Mouse (Mus musculus) heart, embryonic 14.5 days (tissue): Measurements from ENCODE around the gene Rflna. TPM values are rescaled to one million over a fixed set of nuclear protein-coding genes. Genes with fewer than 3 reads are reported as not detected.
A peak's percentile ranks its signal among the peaks of the same experiment; 100 is the strongest.

Experiments
- ATAC-seq: fragments of 200-750 bp; cut with Nextera tagmentation; 2 replicates; pipeline ENCODE4 v1.8.0; 2017; ENCODE audit warnings: low read depth, moderate TSS enrichment; ENCODE audit not compliant: insufficient number of reproducible peaks, insufficient read depth, low FRiP score
- H3K27ac ChIP-seq, 2 experiments: fragments of 200-500 bp in 1 of 2; fragments of 300-500 bp in 1 of 2; sonication (generic) in 1 of 2; replicated peaks in 1 of 2; 2 replicates each; pipeline ENCODE4 v1.5.1; 2012 to 2014; ENCODE audit warnings: low read depth in 2 of 2, low read length in 2 of 2, control low read depth in 1 of 2, mild to moderate bottlenecking in 1 of 2, mixed read lengths in 1 of 2; ENCODE audit not compliant: control insufficient read depth in 1 of 2, insufficient read depth in 1 of 2
- H3K27me3 ChIP-seq: fragments of 300-500 bp; sonication (generic); 2 replicates; pipeline ENCODE4 v1.6.1; 2014; ENCODE audit warnings: mild to moderate bottlenecking, low read length, control low read depth; ENCODE audit not compliant: control insufficient read depth, insufficient read depth
- H3K36me3 ChIP-seq: fragments of 300-500 bp; sonication (generic); 2 replicates; pipeline ENCODE4 v1.6.1; 2014; ENCODE audit warnings: mild to moderate bottlenecking, control low read depth, low read length, mixed read lengths; ENCODE audit not compliant: control insufficient read depth, insufficient read depth
- H3K4me1 ChIP-seq, 2 experiments: fragments of 200-500 bp in 1 of 2; fragments of 300-500 bp in 1 of 2; sonication (generic) in 1 of 2; 2 replicates each; pipeline ENCODE4 v1.6.1; 2012 to 2014; ENCODE audit warnings: low read length in 2 of 2, control low read depth in 1 of 2, mixed read lengths in 1 of 2; ENCODE audit not compliant: control insufficient read depth in 2 of 2, insufficient read depth in 2 of 2
- H3K4me2 ChIP-seq: fragments of 300-500 bp; sonication (generic); 2 replicates; pipeline ENCODE4 v1.6.1; 2014; ENCODE audit warnings: mild to moderate bottlenecking, low read length
- H3K4me3 ChIP-seq, 2 experiments: fragments of 200-500 bp in 1 of 2; fragments of 300-500 bp in 1 of 2; sonication (generic) in 1 of 2; 2 replicates each; pipeline ENCODE4 v1.5.1; 2012 to 2014; ENCODE audit warnings: low read length in 2 of 2, mild to moderate bottlenecking in 2 of 2, control low read depth in 1 of 2, low read depth in 1 of 2, moderate library complexity in 1 of 2; ENCODE audit not compliant: control insufficient read depth in 1 of 2, insufficient read depth in 1 of 2
- H3K9ac ChIP-seq: fragments of 300-500 bp; sonication (generic); 2 replicates; pipeline ENCODE4 v1.6.1; 2014; ENCODE audit warnings: mild to moderate bottlenecking, low read length
- H3K9me3 ChIP-seq: fragments of 300-500 bp; sonication (generic); 2 replicates; pipeline ENCODE4 v1.6.1; 2016; ENCODE audit warnings: low read length, control low read depth; ENCODE audit not compliant: control insufficient read depth
- WGBS: fragments of 180-500 bp; shearing (Covaris S2); extraction: QIAGEN DNeasy Blood & Tissue Kit; methylation state at CpG from one replicate; pipeline ENCODE4 v1.1.7; 2014; 5-methylcytosine and 5-hydroxymethylcytosine counted together
- polyA plus RNA-seq: library from polyadenylated mRNA; unstranded; fragments of >200 nt; fragmentation: Nextera tagmentation; extraction: Ambion mirVana; gene quantifications from 2 replicates; pipeline ENCODE4 v1.2.1, GENCODE M21; 2014

Rflna gene
- polyA plus RNA-seq, 1 experiment from 2014 or later: 1.3 TPM

DNA sequence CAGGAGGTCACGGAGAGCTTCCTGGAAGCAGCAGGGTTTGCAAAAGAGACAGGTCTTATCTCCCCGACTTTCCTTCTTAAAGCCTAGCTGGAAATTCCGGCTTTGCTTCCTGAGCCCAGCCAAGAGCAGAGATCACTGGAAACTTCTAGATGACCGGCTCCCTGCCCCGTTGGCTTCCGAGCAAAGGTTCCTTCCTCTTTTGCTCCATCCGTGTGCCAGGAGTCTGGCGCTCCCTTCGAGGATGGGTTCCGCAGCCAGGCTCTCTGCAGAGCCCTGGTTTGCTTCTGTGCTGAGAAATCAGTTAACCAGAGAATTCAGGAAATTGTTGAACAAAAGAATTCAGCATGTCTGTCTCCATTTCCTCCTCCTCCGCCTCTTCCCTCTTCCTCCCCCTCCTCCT is 10.1 kb upstream of the Rflna start:
- Histone ChIP-seq H3K9me3 (no peaks in the 10 kb centered on the region), H3K36me3 (no peaks in the 10 kb centered on the region), H3K9ac (no peak overlapping the region), H3K4me2 (no peak overlapping the region), H3K4me3 (no peak overlapping the region), H3K27ac (peak overlapping the region; percentile 65 to 69), H3K4me1 (peaks cover 6 to 8% of the 10 kb centered on the region in 2 experiments), H3K27me3 (no peaks in the 10 kb centered on the region)
- ATAC-seq: no peak
- 53% methylated on average over 11 of the region's 11 CpGs for whole genome bisulfite sequencing

DNA sequence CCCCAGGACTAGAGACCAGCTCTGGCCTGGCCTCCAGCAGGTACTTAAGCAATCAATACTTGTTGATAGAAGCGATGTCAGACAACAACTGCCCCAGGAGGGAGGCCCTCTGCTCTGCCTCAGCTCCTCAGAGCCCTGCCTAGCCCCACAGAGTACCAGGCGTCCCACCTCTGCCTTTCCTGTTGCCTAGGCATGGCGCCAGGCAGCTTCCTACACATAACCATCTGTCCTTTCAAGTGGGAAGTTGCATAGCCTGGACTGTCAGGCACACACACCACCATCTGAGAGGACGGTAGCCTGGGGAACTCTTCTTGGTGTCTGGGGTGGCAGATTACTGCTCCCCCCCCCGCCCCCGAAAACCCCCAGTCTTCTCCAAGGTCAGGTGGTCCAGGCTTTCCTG is 6.2 kb upstream of the Rflna start:
- Histone ChIP-seq H3K27me3 (peaks cover 2% of the 10 kb centered on the region; the same call in 1 of the 2 replicates), H3K9ac (no peak overlapping the region), H3K9me3 (no peaks in the 10 kb centered on the region), H3K27ac (no peak overlapping the region), H3K36me3 (no peaks in the 10 kb centered on the region), H3K4me2 (no peak overlapping the region), H3K4me1 (peaks cover 0 to 3% of the 10 kb centered on the region in 2 experiments; a peak in 1 of 4 replicates), H3K4me3 (no peak overlapping the region)
- ATAC-seq: no peak
- 49% methylated on average over 6 of the region's 6 CpGs for WGBS

DNA sequence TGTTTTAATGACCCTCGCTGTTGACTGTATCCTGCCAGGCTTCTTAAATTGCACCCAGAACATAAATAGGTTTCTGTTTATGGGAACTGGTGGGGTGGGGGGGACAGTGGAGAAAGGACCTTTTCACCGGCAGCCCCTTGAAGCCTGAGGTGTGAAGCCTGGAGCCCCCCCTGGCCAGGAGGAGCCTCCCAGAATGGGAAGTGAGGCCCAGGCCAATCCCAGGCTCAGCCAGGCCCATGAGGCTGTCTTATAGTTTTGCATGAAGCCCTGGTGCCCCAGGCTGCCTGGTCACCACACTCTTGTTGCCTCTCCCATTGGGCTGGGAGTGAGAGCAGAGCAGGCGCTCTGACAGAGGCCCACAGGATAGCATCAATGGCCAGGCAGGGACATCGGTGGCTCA is 5.1 kb upstream of the Rflna start:
- Histone ChIP-seq H3K27ac (no peak overlapping the region), H3K9me3 (no peaks in the 10 kb centered on the region), H3K27me3 (peaks cover 13% of the 10 kb centered on the region), H3K9ac (no peak overlapping the region), H3K4me3 (no peak overlapping the region), H3K4me1 (peaks cover 0 to 1% of the 10 kb centered on the region in 2 experiments; a peak in 1 of 4 replicates), H3K4me2 (no peak overlapping the region), H3K36me3 (no peaks in the 10 kb centered on the region)
- no peak for ATAC-seq
- 92% methylated on average over 4 of the region's 4 CpGs for WGBS

GRCm38 (mm10) chr5:125000756-125001250 is 2.2 kb upstream of the Rflna start:
- H3K4me2 ChIP-seq: no peak overlapping the region
- no peak for ATAC-seq
- WGBS: 81% methylated on average over 10 of the region's 10 CpGs

DNA sequence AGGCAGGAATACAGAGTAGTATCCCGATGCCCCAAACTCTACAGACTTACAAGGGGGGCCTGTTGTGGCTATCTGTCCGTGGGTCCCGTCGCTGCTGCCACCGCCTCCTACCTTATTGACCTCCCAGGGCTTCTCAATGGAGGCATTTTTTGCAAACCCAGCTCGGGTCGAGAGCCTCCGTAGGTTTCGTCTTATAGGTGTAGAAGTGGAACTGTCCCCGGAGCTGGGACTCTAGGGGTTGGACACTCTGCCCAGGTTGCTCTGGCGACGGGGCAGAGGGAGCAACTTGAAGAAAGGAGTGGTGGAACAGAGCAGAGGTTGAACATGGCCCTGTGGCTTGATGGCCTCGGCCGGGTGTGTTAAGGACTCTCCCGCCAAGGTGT is 843 bp downstream of the Rflna start:
- ATAC-seq: no peak
- H3K4me2 ChIP-seq: peak overlapping the region; percentile 70
- H3K9ac ChIP-seq: peak overlapping the region; percentile 66; the same call in 1 of the 2 replicates
- peak overlapping the region; percentile 27 to 39 for H3K4me3 ChIP-seq
- WGBS: 15% methylated on average over 15 of the region's 15 CpGs
- H3K27ac ChIP-seq: no peak overlapping the region
- peaks cover 18 to 33% of the 10 kb centered on the region in 2 experiments for H3K4me1 ChIP-seq
- no peaks in the 10 kb centered on the region for H3K9me3 ChIP-seq
- peaks cover 34% of the 10 kb centered on the region for H3K27me3 ChIP-seq
- H3K36me3 ChIP-seq: 0 out of 2 replicates have a peak, but pooled peaks cover 1% of the 10 kb centered on the region

More at GRCm38 (mm10) chr5:125000756-125001250, 2.2 kb upstream of the Rflna start:
- Histone ChIP-seq H3K27me3 (peaks cover 34% of the 10 kb centered on the region), H3K4me3 (no peak overlapping the region), H3K27ac (no peak overlapping the region), H3K9me3 (no peaks in the 10 kb centered on the region), H3K4me1 (peaks cover 8 to 17% of the 10 kb centered on the region in 2 experiments), H3K36me3 (no peaks in the 10 kb centered on the region), H3K9ac (no peak overlapping the region)

DNA sequence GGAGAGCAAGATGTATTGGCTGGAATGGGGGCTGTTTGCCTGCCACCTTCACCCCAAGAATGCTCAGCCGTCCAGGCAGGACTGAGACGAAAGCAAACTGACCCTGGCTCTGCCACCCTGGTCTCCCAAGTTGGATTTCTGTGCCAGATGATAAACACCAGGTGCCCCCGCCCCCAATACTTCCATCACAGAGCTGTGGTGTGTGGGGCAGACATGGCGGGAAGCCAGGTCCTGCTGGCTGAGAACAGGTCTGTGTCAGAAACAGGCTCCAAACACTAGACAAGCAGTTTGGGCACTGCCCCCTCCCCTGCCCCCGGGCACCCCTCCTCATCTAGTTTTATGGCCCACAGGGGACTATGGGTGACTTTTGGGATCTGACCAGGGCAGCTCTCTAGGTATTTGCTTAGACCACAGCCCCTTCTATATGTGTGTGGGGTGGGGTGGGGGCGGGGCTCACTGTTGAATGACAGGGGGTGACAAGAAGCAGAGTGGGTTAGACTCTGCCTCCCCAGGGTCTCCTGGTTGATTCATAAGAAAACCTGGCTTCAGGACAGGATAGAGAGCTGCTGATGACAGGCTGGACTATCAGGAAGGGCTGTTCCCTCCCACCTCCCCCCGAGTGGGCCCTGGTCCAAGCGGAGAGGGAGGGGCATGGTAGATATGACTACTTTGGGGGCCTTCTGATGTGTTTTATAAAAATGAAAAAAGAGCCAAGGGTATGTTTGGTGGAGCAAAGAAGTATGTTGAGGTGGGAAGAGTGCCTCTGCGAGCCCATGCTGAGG is 3.0 kb downstream of the Rflna start:
- peaks cover 34% of the 10 kb centered on the region for H3K27me3 ChIP-seq
- H3K4me3 ChIP-seq: no peak overlapping the region
- H3K4me1 ChIP-seq: peaks cover 18 to 40% of the 10 kb centered on the region in 2 experiments
- peak overlapping the region in 1 of 2 experiments; percentile 34; a peak in 1 of 4 replicates for H3K27ac ChIP-seq
- H3K4me2 ChIP-seq: peak overlapping the region; percentile 41
- H3K36me3 ChIP-seq: peaks cover 14% of the 10 kb centered on the region; the same call in 1 of the 2 replicates
- H3K9ac ChIP-seq: peak overlapping the region; percentile 32; the same call in 1 of the 2 replicates
- 31% methylated on average over 9 of the region's 9 CpGs for WGBS
- H3K9me3 ChIP-seq: no peaks in the 10 kb centered on the region
- ATAC-seq: peak; percentile 31; the same call in 1 of the 2 replicates

GRCm38 (mm10) chr5:125006896-125007295 is 3.9 kb downstream of the Rflna start:
- no peak overlapping the region for H3K27ac ChIP-seq
- WGBS: 68% methylated on average over 5 of the region's 5 CpGs
- peaks cover 31% of the 10 kb centered on the region for H3K27me3 ChIP-seq
- 0 out of 2 replicates have a peak overlapping the region, but pooled peaks have one; percentile 41 for H3K4me2 ChIP-seq
- ATAC-seq: no peak
- H3K9ac ChIP-seq: no peak overlapping the region
- H3K9me3 ChIP-seq: no peaks in the 10 kb centered on the region
- H3K4me3 ChIP-seq: no peak overlapping the region
- H3K4me1 ChIP-seq: peaks cover 18 to 40% of the 10 kb centered on the region in 2 experiments
- H3K36me3 ChIP-seq: peaks cover 18% of the 10 kb centered on the region; the same call in 1 of the 2 replicates
